Mouse (Mus musculus) subcutaneous adipose tissue, adult 2 months (tissue): ENCODE results near the gene Gm17482. TPM values are rescaled to one million over a fixed set of nuclear protein-coding genes. Genes with fewer than 3 reads are reported as not detected.

Source experiments
- polyA plus RNA-seq: library from polyadenylated mRNA; depleted of rRNA; stranded (reverse); fragments of >200 nt; gene quantifications from 2 replicates; pipeline ENCODE4 v1.2.3, GENCODE M21; 2012; ENCODE audit warnings: low replicate concordance; rRNA removed

Gm17482 gene
- polyA plus RNA-seq, result not detected in 2 replicates

GRCm38 (mm10) chr6:115227043-115227442 is at the start of gene Gm17482:
Gm17482 (plus strand) TSS chr6:115227343.

GRCm38 (mm10) chr6:115252099-115252873 is 25.1 kb downstream of the Gm17482 start, which contains the start of gene Timp4:
Timp4 (minus strand) TSS chr6:115252205.

Other genes with a start within 250 kb of the Gm17482 start
- gene Tamm41, start 189.5 kb upstream of the Gm17482 start, polyA plus RNA-seq, result 20.5 and 28.3 TPM in 2 replicates
- 10.2 and 11.0 TPM in 2 replicates for gene Syn2, start 92.4 kb upstream of the Gm17482 start, polyA plus RNA-seq
- 17.9 and 201 TPM in 2 replicates for gene Timp4, start 24.9 kb downstream of the Gm17482 start, polyA plus RNA-seq
- 113 and 297 TPM in 2 replicates for gene Pparg, start 133.6 kb downstream of the Gm17482 start, polyA plus RNA-seq